Mouse (Mus musculus) lung, adult 18-20 months (tissue): ENCODE measurements at regions not wholly inside any gene's neighbourhood (a gene's known extent, or its start where the extent isn't known, plus 50 kb on each side); places are given as distances from the start of the nearest gene placed in this dataset.
"Not testable (repeated sequence)": the region's sequence is repeated elsewhere in the genome, so short reads cannot be mapped to it uniquely, and the experiment has no call there.

ENCODE experiments used
- DNase-seq, 2 experiments: peaks; one replicate each; pipeline ENCODE4 v3.0.0; 2022; ENCODE audit warnings: mixed read lengths in 2 of 2

DNA sequence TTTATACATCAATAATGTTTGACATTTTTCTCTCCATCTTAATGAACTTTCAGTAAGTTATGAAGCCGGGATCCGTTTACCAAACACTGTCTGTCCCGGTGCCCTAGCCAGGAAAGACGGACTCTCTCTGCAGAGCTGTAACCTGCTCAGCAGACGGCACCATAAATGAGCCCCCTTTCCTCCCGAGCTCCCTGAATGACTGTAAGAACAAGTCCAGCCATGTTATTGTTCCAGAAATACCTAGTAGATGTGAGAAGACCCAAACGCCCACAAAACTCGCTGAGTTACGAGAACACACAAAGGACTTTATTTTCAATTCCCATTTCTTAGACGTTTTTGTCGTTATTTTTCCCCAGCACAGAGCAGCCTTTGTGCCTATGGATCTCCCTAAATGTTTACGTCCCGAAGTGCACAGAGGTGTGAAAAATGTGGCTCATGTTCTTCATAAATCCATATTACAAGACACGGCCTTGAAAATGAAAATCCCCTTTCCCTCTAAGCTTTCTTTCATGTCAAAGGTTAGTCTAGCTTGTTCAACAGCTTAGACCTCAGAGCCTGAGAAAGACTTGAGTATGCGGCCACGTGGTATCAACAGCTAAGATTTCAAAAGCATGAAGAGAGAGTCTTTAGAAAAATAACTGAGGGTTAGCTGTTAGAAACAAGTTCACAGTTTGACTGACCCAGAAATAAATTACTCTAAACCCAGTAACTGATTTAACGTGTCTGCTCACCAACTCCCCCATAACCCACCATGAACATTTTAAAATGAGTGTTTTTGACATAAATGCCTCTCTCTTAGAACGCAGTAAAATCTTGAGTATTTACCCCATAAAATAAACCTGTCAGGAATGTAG lies 125.8 kb upstream of the Intu start:
- DNase-seq: no peak

DNA sequence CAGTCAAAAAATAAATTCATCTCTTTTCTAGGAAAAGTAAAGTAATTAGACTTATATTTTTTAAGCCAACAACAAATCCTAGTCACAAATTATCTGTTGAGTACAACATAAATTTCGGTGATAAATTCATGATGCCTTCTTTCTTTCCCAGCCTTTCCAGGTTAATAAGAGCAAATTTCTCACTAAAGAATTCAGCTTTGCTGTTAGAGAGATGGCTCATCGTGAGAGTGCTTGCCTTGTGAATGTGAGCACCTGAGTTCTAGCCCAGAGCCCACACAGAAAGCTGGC lies 125.2 kb upstream of the Intu start:
- no peak for DNase-seq

DNA sequence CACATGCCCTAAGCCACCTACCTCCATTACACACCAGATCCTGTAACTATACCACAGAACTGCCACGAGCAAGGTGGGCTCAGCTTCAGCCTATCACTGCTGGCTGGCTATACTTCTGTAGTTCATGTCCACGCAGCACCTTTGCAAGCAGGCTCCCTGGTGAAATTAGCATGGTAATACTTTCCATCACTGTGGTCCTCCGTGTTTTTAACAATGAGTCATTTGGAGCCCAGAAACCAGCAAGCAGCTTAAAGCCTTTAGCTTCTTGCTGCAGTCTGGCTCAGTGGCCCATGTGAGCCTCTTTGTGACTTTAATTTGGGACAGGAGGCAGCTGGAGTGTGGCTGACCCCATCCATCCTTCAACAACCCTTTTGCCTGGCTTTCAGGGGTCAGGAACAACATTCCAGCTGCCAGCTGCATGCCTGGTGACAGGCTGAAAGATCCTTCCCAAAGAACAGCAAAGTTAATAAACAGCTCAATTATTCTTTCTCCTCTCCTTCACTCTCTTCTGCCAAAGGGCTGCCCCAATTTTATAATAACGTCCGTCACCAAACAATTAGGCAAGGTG lies 122.1 kb upstream of the Intu start:
- DNase-seq: peak; percentile 12 to 39

DNA sequence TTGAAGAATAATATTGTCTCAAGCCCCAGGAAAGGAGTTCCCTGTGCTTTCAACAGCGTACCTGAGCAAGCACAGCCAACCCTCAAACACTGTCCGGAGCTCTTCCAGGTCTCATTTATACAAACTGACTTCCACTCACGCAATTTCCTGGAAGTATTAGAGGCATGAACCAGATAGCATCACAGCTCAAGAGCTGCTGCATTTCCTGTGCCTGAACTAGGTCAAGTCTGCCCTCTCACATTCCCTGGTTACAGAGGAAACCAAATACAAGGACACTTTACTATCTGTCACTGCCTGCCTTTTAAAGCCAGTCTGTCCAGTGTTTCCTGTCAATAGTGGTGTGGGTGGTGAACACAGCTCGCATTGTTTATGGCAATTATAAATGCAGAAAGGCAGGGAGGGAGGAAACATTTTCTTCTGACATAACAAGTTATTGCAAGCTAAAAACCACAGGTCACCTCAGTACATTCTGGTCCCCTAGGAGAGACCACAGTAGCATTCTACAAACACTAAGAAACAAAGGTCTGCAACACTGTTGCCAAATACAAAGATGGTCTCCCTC lies 120.3 kb upstream of the Intu start:
- DNase-seq: no peak

DNA sequence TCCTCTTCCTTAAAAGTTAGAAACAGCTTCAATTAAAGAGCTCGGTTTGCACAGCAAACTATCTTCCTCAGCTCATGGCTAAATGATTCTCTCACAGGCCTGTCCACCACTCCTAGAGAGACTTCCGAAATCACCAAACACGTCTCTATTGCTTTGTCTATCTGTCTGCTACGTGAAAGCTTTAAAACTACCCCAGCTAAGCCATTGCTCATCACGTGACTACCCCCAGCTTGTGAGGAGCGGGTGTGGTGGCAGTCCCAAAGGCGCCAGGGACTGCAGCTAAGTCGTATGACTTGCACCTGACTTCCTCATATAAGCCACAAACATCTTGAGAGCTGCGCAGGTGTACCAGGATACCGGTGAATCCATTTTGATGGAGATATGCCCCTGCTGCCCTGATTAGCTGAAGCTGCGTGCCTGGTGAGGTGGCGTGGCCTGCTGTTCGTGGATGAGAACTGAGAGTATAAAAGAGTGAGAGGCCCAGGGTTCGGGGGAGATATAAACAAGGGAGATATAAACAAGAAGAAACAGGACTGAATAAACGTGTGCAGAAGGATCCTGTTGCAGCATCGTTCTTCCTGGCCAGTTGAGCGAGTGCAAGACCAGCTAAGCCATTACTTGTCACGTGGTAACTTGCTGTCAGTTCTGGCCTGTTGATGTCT lies 105.8 kb upstream of the Intu start:
- DNase-seq: not testable (repeated sequence)

DNA sequence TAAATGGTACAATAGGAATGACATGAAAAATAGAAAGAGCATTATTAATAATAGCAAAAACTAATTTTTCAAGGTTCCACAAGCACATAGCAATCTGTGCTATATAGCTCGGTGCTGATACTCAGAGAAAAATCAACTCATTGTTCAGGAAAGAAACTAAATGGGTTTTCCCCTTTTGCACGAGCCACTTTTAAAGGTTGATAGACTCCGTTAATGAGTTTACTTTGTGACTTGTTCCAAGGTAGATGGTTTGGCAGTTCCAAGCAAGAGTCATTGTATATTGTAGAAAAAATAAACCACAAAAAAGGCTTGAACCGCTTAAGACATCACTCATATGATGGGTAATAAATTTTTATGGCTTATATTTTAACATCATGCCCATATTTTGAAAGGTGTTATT lies 105.0 kb upstream of the Intu start:
- no peak for DNase-seq

DNA sequence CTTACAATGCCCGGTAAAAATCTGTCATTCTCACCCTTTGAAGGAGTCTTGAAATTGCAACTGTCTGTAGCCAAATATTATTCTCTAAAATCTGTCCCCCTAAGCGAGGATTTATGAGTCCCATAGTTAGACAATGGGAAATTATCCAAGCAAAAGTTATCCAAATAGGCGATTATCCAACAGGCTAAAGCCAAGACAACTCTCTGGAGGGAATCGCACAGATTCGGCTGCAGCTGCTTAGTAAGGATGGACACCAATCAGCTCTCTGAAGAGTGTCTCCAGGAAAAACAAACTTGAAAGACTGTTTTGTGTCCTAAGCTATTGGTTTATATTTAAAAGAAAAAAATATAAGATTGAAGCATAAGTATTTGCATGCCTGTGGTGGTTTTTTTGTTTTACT lies 103.1 kb upstream of the Intu start:
- no peak for DNase-seq

DNA sequence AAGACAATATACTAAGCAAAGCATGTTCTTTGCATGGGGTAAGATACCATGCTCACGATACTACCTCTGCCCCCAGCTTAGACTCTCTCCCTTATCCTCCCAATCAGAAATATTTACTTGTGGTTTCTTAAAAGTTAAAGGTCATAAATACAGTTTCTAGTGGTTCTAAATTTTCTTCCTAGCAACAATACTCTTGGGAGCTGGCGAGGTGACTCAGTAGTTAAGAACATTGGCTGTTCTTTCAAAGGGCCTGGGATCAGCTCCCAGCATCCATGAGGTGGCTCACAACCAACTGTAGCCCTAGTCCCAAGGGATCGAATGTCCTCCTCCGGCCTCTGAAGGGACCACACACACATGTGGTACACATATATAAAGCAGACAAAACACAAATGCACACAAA lies 92.8 kb upstream of the Intu start:
- DNase-seq: no peak

DNA sequence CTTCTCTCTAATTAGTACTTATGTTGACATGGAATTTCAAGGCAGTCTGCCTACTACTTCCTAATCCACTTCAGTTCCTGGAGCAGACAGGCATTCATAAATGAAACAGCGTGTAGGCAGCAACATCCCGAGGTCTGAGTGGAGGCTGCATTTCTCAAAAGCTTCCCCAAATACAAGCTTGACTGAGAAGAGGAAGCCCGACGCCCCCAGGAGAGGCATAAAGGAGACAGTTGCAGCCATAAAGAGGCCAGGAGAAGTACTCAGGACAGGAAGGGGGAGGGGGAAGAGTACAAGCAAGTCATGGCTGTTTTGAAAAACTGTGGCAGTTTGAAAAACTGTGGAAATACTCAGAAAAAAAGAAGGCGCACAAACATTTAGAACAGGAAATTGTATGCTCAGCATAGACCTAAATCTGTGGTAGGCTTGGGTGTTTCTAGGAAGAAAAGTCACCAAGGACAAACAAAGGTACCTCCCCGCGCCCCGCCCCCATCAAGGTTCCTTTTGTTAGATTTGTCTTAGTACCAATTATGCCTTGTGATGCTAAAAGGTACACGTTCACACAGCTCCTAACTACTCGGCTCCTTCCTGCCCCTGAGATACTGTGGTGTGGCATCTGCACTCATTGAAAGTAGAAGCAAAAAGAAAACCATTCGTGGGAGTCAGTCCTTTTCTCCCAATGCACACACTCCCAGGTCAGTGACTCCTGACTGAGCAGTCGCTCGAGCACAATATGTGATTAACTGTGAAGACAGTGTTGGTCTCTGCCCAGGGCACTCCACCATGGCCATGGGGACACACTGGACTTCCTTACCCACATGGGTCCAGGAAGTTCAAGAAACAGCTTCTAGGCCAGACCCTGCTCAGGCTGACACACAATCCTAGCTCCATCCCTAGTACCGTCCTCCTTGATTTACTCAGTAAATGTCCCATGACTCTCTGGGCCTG lies 89.7 kb upstream of the Intu start:
- DNase-seq: no peak

DNA sequence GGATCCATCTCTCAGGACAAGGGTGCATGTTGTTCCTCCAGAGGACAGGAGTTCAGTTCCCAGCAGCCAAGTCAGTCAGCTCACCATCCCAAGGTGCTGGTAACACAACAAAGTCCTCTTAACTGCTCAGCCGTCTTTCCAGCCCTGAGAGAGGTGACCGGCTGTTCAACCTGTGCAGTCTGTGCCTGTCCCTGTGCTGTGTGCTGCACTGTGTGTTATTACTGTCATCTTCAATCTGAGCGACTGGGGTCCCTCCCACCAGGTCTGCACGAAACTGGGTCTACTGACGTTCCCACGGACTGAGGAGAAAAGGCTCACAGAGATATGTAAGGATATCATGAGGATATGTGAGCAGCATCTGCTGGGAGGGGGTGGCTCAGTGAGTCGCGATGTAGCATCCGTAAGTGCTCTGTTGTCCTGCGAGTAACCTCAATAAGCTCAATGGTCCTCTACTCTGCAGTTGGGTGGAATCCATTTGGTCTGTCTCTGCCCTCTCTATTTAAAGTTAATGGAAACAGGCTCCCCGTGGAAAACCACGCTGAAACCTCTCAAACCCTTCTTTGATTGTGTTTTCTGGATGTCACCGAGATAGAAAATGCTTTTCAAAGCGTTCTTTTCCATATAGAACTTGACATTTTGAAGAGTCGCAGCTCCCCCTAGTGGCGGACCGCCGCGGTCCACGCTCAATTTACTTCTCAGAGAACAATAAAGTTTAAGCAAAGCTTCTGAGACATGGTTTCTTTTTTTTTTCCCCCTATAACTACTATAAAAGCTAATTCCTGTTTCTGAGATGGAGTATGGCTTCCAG lies 87.1 kb upstream of the Intu start:
- DNase-seq: peak in 1 of 2 experiments; percentile 5

DNA sequence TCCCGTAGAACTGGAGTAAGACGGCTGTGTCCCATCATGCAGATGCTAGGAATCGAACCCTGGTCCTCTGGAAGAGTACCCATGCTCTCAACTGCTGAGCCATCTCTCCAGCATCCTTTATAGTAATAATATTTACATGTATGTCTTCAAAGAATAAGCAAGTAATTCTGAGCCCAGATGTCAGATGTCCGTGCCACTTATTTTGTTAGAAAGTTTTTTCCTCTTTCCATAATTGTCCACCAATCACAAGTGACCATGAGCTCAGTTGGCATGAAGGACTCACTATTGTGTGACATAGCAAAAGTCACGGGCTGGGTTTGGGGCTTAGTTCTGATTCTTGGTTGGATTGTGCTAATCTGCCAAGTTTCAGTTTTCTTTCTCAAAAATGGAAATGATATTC lies 78.1 kb upstream of the Intu start:
- DNase-seq: peak in 1 of 2 experiments; percentile 8

DNA sequence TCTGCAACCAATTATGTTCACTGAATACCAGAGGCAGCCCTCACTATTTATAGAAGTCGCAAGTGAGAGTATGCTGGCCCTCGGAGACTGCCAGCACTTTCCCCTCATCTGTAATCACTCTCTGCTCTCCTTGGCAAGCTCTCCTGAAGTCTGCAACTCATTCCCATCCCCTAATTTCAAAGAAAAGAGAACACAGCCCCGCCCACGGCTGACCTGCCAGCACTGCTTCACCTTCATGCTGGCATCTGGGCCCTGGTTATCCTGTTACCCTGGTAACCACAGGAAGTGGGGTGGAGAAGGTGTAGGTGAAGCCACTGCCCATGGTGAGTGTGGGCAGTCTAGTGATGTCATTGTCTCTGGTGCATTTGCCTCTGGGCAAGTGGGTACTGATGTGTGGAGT lies 77.5 kb upstream of the Intu start:
- peak; percentile 7 to 16 for DNase-seq

DNA sequence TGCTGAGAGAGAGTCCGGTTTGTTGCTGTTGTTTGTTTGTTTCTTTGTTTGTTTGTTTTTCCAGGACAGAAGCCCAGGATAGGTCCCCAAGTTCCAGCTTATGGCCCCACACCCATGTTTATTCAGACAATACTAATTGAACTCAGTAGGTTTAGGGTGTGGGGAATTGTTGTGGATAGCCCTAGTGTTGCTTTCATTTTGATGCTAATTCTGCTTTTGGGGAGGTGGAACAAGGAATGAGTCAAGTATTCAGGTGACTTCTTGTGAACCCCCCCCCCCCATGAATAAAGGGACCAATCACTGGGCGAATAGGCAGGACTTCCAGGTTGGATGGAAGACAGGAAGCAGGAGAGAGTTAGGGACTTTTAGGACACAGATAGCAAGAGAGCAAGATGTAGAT lies 75.0 kb upstream of the Intu start:
- no peak for DNase-seq

DNA sequence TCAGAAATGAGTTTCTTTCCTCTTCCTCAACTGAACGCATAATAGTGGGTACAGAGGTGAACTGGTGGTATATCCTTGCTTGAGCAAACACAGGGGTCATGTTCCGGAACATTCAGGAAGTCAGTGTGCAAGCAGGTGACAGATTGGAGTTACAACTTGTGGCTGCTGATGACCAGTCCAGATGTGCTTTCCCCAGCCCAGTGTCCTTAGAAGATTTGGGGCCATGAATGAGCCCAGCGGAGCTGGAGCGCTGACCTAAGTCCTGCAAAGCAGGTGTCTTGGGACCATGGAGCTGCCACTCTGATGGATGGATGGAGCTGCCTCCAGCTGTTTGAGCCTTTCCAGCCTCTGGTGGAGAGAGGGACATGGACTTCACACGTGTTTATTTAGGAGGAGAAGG lies 72.6 kb upstream of the Intu start:
- no peak for DNase-seq

DNA sequence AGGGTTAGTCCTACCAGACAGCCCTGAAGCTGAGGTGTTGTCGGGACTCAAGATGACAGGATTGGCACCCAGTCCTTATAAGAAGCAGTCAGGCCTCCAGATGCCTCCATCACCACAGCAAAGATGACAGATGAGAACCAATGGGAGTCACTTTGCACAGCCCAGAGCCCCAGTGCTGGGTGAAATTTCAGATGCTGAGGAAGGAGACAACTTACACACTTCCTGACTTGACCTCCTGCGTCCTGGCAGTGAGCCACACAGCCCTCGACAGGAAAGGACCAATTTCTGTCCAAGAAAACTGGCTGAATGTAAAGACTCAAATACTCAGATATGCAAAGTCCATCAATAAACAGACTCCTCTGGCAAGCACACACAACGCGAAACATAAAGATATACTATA lies 67.6 kb upstream of the Intu start:
- DNase-seq: no peak

DNA sequence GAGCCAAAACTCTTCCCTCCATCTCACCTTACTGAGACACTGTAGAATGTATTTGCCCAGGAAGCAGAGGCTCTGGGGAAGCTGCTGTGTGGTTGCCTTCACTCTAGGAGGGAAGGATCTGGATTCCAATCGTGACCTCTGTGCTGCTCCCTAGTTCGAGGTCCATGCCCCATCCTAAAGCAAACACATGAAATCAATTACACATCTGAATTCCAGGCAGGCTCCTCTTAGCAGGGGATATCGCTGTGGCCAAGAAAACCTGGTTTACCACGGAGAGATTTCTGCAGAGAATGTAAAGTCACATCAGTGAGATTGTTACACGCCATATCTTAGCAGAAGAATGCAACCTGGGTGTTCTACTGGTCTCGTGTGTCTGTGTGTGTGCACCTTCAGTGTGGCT lies 61.0 kb upstream of the Intu start:
- DNase-seq: no peak

DNA sequence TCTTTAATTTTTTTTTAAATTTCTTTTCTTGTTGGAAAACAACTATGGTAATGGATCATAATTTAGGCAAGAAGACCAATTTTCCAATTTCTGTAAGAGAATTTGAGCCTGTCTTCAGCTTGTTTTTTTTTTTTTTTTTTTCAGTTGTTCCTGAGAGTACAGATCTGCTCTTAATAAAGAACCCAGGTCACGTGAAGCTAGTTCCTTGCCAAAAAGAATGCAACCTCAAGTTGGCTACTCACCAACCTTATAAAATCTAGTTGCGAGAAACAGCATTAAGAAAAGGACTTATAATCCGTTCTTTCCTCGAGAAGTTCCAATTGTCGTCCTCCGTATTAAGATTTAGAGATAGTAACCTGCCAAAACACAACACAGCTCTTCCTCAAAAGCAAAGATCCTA lies 58.3 kb upstream of the Intu start:
- DNase-seq: no peak

DNA sequence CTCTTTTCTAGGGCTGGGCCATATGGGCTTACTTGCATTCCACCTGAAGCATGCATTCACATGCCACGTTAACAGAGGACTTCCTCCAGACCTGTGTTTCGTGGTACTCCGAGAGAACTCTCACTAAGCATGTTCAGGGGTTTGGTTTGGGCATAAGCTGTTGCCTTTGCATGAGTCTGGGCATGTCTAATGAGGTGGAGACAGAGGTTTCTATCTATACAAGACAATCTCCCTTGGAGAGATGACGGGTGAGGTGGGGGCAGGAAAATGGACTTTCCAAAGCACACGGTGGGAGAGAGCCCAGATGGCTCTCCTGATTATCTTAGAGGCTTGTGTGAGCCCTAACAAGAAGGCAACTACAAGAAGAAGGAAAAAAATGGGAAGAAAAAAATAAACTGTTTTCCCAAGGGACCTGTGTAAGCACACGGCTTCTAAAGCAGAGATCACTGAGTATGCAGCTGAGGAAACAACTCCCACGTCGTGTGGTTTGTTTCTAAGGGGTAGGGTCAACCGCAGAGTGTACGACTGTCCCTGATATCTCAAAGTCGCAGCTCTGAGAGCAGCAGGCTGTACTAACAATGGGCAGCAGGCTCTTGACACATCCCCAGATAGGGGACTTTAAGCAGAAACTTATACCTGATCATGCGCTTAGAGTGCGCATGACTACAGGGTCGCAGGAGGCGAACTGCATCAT lies 50.7 kb upstream of the Intu start:
- DNase-seq: no peak
